ENCODE assay signal across 25 mouse cellular contexts in the genomic region with DNA sequence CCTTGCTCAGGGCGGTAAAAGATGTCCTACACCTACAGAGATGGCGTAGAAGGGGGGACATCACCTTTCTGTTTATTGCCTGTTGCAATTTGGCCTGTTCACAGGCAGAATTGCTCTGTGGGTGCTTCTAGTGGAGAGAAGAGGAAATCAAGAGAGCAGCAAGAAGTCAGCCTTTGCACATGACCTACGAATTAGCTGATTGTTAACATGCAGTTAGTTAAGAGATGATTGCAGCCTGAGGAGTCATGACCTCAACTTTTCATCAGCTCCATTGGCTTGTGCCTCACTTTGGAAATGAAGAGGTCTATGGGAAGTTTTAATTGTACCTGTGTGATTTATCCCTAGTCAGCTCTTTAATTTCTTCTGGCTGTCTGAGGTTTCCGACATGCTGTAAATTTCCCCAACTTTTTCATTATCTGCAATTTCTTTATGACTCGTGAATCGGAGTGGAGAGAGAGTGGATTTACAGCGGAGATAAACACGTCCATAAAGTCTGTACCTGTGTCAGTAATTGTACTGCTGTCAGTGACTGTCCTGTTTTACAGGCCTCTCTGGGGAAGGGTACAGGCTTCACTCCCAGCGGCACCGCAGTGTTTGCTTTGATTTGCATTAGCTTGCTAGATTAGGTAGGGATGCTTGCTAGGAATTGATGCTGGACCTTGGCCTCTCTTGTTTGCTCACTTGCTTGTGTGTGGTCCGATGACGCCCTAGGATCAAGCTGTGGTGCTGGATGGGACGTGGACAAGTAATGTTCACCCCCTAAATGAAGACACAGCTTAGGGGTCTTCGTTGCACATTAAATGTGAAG. TPM values are rescaled to one million over a fixed set of nuclear protein-coding genes. Genes with fewer than 3 reads are reported as not detected.
DNase-seq lines count a peak whose midpoint lies in the region; ATAC-seq and TF ChIP-seq lines count a peak whose summit lies in the region.
"Had no signal": no experiment of that assay in that cellular context is flagged by ENCODE, and none has a peak within 500 bp of the region (broad histone marks: within the 10 kb centered on the region; RNA-seq: fewer than 3 reads in every experiment).

No protein-coding gene starts in this region.

- TF ChIP-seq CTCF in intestine, postnatal 0 days (IDR thresholded peaks at IDR 0.05; ENCODE audit: low read depth), result peak; percentile 20; the same call in 1 of the 2 replicates
- TF ChIP-seq CTCF in liver, embryonic 14.5 days (IDR thresholded peaks at IDR 0.05; ENCODE audit: low read depth), result no peak

- H3K4me1 ChIP-seq in neural tube, embryonic 15.5 days, result peaks cover 9% of the 10 kb centered on the region
- peaks cover 9% of the 10 kb centered on the region; the same call in 1 of the 2 replicates for H3K4me1 ChIP-seq in intestine, postnatal 0 days (replicated peaks; ENCODE audit: control insufficient read depth, insufficient read depth, low read length)
- H3K4me1 ChIP-seq in liver, embryonic 14.5 days (replicated peaks; ENCODE audit: control insufficient read depth in 2 of 2, insufficient read depth in 2 of 2, low read length in 1 of 2), result peaks cover 0 to 15% of the 10 kb centered on the region in 2 experiments; a peak in 2 of 4 replicates
- H3K4me1 ChIP-seq in forebrain, embryonic 14.5 days (ENCODE audit: control insufficient read depth, insufficient read depth, low read length), result no peaks in the 10 kb centered on the region; the same call in 1 of the 2 replicates
- H3K4me1 ChIP-seq: embryonic facial prominence, embryonic 12.5 days had no signal

- no peaks in the 10 kb centered on the region; the same call in 1 of the 2 replicates for H3K27me3 ChIP-seq in neural tube, embryonic 15.5 days (replicated peaks)
- H3K27me3 ChIP-seq in intestine, postnatal 0 days (replicated peaks; ENCODE audit: control insufficient read depth, insufficient read depth, low read length), result no peaks in the 10 kb centered on the region
- no peaks in the 10 kb centered on the region for H3K27me3 ChIP-seq in liver, embryonic 14.5 days (ENCODE audit: control insufficient read depth, insufficient read depth, low read length)
- H3K27me3 ChIP-seq in forebrain, embryonic 14.5 days (replicated peaks; ENCODE audit: control insufficient read depth, insufficient read depth, low read length), result no peaks in the 10 kb centered on the region
- H3K27me3 ChIP-seq: CH12.LX; embryonic facial prominence, embryonic 12.5 days; limb, embryonic 13.5 days; lung, embryonic 15.5 days had no signal

- H3K27ac ChIP-seq in neural tube, embryonic 15.5 days (replicated peaks), result no peak overlapping the region
- H3K27ac ChIP-seq in intestine, postnatal 0 days (ENCODE audit: low read depth, low read length), result no peak overlapping the region; the same call in 1 of the 2 replicates
- H3K27ac ChIP-seq in liver, embryonic 14.5 days, result no peak overlapping the region
- H3K27ac ChIP-seq in forebrain, embryonic 14.5 days (ENCODE audit: low read depth, low read length), result no peak overlapping the region
- H3K27ac ChIP-seq: embryonic facial prominence, embryonic 12.5 days; gastrocnemius, adult 2 months; hindbrain, embryonic 13.5 days; limb, embryonic 13.5 days; lung, embryonic 15.5 days had no signal

- no peak overlapping the region for H3K4me3 ChIP-seq in neural tube, embryonic 15.5 days (replicated peaks)
- H3K4me3 ChIP-seq in intestine, postnatal 0 days (ENCODE audit: low read depth, low read length), result no peak overlapping the region
- no peak overlapping the region for H3K4me3 ChIP-seq in liver, embryonic 14.5 days (ENCODE audit: insufficient read depth in 1 of 2, low read depth in 2 of 2, low read length in 2 of 2)
- H3K4me3 ChIP-seq in forebrain, embryonic 14.5 days (ENCODE audit: low read depth, low read length), result no peak overlapping the region
- H3K4me3 ChIP-seq: embryonic facial prominence, embryonic 12.5 days; gastrocnemius, adult 2 months; hindbrain, embryonic 13.5 days; limb, embryonic 13.5 days; lung, embryonic 15.5 days; myocyte had no signal

- no peak for DNase-seq in neural tube, embryonic 10.5 days (ENCODE audit: extremely low spot score, low spot score)
- peak; percentile 9 to 17 (median 17) for DNase-seq in liver, embryonic 14.5 days (ENCODE audit: low read depth in 3 of 3, low spot score in 3 of 3)
- no peak for DNase-seq in forebrain, embryonic 14.5 days (ENCODE audit: low spot score)
- DNase-seq in lung, postnatal 36 days, result no peak
- DNase-seq: adrenal gland, adult 2 months; B cell, adult 2 months; cerebellum, adult 11 months; cerebellum, postnatal 10 days; gastrocnemius, adult 2 months; heart, postnatal 36 days; kidney, postnatal 36 days; lung, postnatal 4 days; thymus, postnatal 25 days had no signal

- 67% methylated on average over 14 of the region's 14 CpGs for WGBS in neural tube, embryonic 15.5 days
- 44% methylated on average over 14 of the region's 14 CpGs for WGBS in intestine, postnatal 0 days
- WGBS in liver, embryonic 14.5 days (ENCODE audit: insufficient replicate concordance), result 77% methylated on average over 14 of the region's 14 CpGs
- 93% methylated on average over 14 of the region's 14 CpGs for WGBS in forebrain, embryonic 14.5 days

- no peak overlapping the region for H3K4me2 ChIP-seq in neural tube, embryonic 15.5 days
- 0 out of 2 replicates have a peak overlapping the region, but pooled peaks have one; percentile 21 for H3K4me2 ChIP-seq in intestine, postnatal 0 days (replicated peaks; ENCODE audit: low read depth)
- H3K4me2 ChIP-seq in liver, embryonic 14.5 days (ENCODE audit: low read depth), result no peak overlapping the region
- no peak overlapping the region for H3K4me2 ChIP-seq in forebrain, embryonic 14.5 days (ENCODE audit: low read length)
- H3K4me2 ChIP-seq: embryonic facial prominence, embryonic 12.5 days; hindbrain, embryonic 13.5 days; limb, embryonic 13.5 days; lung, embryonic 15.5 days had no signal

- ATAC-seq in neural tube, embryonic 15.5 days (ENCODE audit: low FRiP score), result peak; percentile 47; the same call in 1 of the 2 replicates
- ATAC-seq in intestine, postnatal 0 days, result peak; percentile 79
- peak; percentile 43; the same call in 1 of the 2 replicates for ATAC-seq in liver, embryonic 14.5 days (ENCODE audit: insufficient read depth)
- no peak for ATAC-seq in forebrain, embryonic 14.5 days
- no peak for ATAC-seq in megakaryocyte progenitor cell, adult 5-6 weeks (replicated peaks; ENCODE audit: poor library complexity)
- ATAC-seq: inflammation-experienced regulatory T-cells, adult 6 months; midbrain, embryonic 16.5 days had no signal

- no peak overlapping the region for H3K9ac ChIP-seq in neural tube, embryonic 15.5 days (replicated peaks)
- H3K9ac ChIP-seq in intestine, postnatal 0 days (ENCODE audit: low read depth, low read length), result no peak overlapping the region
- H3K9ac ChIP-seq in liver, embryonic 14.5 days (replicated peaks), result no peak overlapping the region
- H3K9ac ChIP-seq in forebrain, embryonic 14.5 days (ENCODE audit: low read length), result no peak overlapping the region
- H3K9ac ChIP-seq: embryonic facial prominence, embryonic 12.5 days; hindbrain, embryonic 13.5 days; limb, embryonic 13.5 days; lung, embryonic 15.5 days had no signal

- TF ChIP-seq EP300 in liver, embryonic 14.5 days (IDR thresholded peaks at IDR 0.05; ENCODE audit: low read depth), result no peak

- no peaks in the 10 kb centered on the region for H3K36me3 ChIP-seq in neural tube, embryonic 15.5 days
- H3K36me3 ChIP-seq in intestine, postnatal 0 days (ENCODE audit: control insufficient read depth, insufficient read depth), result no peaks in the 10 kb centered on the region; the same call in 1 of the 2 replicates
- H3K36me3 ChIP-seq in liver, embryonic 14.5 days (replicated peaks; ENCODE audit: control insufficient read depth, insufficient read depth, low read depth), result no peaks in the 10 kb centered on the region
- H3K36me3 ChIP-seq in forebrain, embryonic 14.5 days (ENCODE audit: control insufficient read depth, insufficient read depth, low read length), result no peaks in the 10 kb centered on the region
- H3K36me3 ChIP-seq: hindbrain, embryonic 13.5 days; lung, embryonic 15.5 days had no signal

- no peaks in the 10 kb centered on the region for H3K9me3 ChIP-seq in neural tube, embryonic 15.5 days (replicated peaks)
- H3K9me3 ChIP-seq in intestine, postnatal 0 days (ENCODE audit: control insufficient read depth), result no peaks in the 10 kb centered on the region
- H3K9me3 ChIP-seq in liver, embryonic 14.5 days (ENCODE audit: control insufficient read depth, low read length), result no peaks in the 10 kb centered on the region
- no peaks in the 10 kb centered on the region for H3K9me3 ChIP-seq in forebrain, embryonic 14.5 days (replicated peaks; ENCODE audit: control insufficient read depth, low read length)
- H3K9me3 ChIP-seq: embryonic facial prominence, embryonic 12.5 days; G1E; hindbrain, embryonic 13.5 days; limb, embryonic 13.5 days; lung, embryonic 15.5 days had no signal

RNA-seq across cellular contexts. Expression of a gene that starts 31.8 kb away (rescaled TPM):
- 28.9 and 29.7 TPM in 2 replicates for polyA plus RNA-seq in neural tube, embryonic 15.5 days (2015; fragmentation: Nextera tagmentation; extraction: Ambion mirVana)
- 7.9 and 8.0 TPM in 2 replicates for polyA plus RNA-seq in intestine, postnatal 0 days (2015; fragmentation: Nextera tagmentation; extraction: Ambion mirVana)
- 7.4 and 10.8 TPM in 2 replicates for polyA plus RNA-seq in liver, embryonic 14.5 days (2012; rRNA removed)
- polyA plus RNA-seq in liver, embryonic 14.5 days (2014; fragmentation: Nextera tagmentation; extraction: Ambion mirVana), result 10.4 and 12.1 TPM in 2 replicates
- 41.2 and 46.1 TPM in 2 replicates for polyA plus RNA-seq in forebrain, embryonic 14.5 days (2014; fragmentation: Nextera tagmentation; extraction: Ambion mirVana)
- total RNA-seq in megakaryocyte progenitor cell, adult 5-6 weeks (2015), result 10.1 and 15.8 TPM in 2 replicates
- total RNA-seq in megakaryocyte progenitor cell, adult 5-6 weeks (2017), result 14.2 and 21.0 TPM in 2 replicates

RNA-seq across cellular contexts. Expression of a gene that starts 32.2 kb away (rescaled TPM):
- 31.7 and 34.7 TPM in 2 replicates for polyA plus RNA-seq in neural tube, embryonic 15.5 days (2015; fragmentation: Nextera tagmentation; extraction: Ambion mirVana)
- polyA plus RNA-seq in intestine, postnatal 0 days (2015; fragmentation: Nextera tagmentation; extraction: Ambion mirVana), result 13.5 and 15.4 TPM in 2 replicates
- polyA plus RNA-seq in liver, embryonic 14.5 days (2012; rRNA removed), result 8.9 and 10.4 TPM in 2 replicates
- polyA plus RNA-seq in liver, embryonic 14.5 days (2014; fragmentation: Nextera tagmentation; extraction: Ambion mirVana), result 24.9 and 26.3 TPM in 2 replicates
- 35.2 and 37.7 TPM in 2 replicates for polyA plus RNA-seq in forebrain, embryonic 14.5 days (2014; fragmentation: Nextera tagmentation; extraction: Ambion mirVana)
- total RNA-seq in megakaryocyte progenitor cell, adult 5-6 weeks (2015), result 16.3 and 17.2 TPM in 2 replicates
- total RNA-seq in megakaryocyte progenitor cell, adult 5-6 weeks (2017), result 9.1 and 12.0 TPM in 2 replicates

Comparison
In these comparisons a context has a peak if more than half of its experiments do, and no peak if none do; other contexts are left out.
1. ATAC-seq: peak in neural tube, embryonic 15.5 days (single experiment), intestine, postnatal 0 days (single experiment) and liver, embryonic 14.5 days (single experiment); none in forebrain, embryonic 14.5 days (single experiment) and megakaryocyte progenitor cell, adult 5-6 weeks (single experiment).
2. DNase-seq: peak in liver, embryonic 14.5 days (3 of 3); none in neural tube, embryonic 10.5 days (single experiment), forebrain, embryonic 14.5 days (single experiment) and lung, postnatal 36 days (single experiment).